Mouse (Mus musculus) midbrain, embryonic 16.5 days (tissue): ENCODE results near the gene Banf2. TPM values are rescaled to one million over a fixed set of nuclear protein-coding genes. Genes with fewer than 3 reads are reported as not detected.

ENCODE experiments used
- ATAC-seq: fragments of 200-750 bp; cut with Nextera tagmentation; 2 replicates; pipeline ENCODE4 v1.8.0; 2017; ENCODE audit warnings: moderate TSS enrichment
- H3K27ac ChIP-seq: fragments of 300-500 bp; sonication (generic); 2 replicates; pipeline ENCODE4 v1.5.1; 2014; ENCODE audit warnings: mild to moderate bottlenecking, low read length, mixed read lengths
- H3K27me3 ChIP-seq: fragments of 300-500 bp; sonication (generic); 2 replicates; pipeline ENCODE4 v1.6.1; 2014; ENCODE audit warnings: low read depth, low read length, mixed read lengths; ENCODE audit not compliant: control insufficient read depth, insufficient read depth
- H3K36me3 ChIP-seq: fragments of 300-500 bp; sonication (generic); 2 replicates; pipeline ENCODE4 v1.6.1; 2014; ENCODE audit warnings: mild to moderate bottlenecking, low read length, moderate library complexity, mixed read lengths; ENCODE audit not compliant: control insufficient read depth, insufficient read depth
- H3K4me1 ChIP-seq: fragments of 300-500 bp; sonication (generic); 2 replicates; pipeline ENCODE4 v1.6.1; 2014; ENCODE audit warnings: mild to moderate bottlenecking, low read length, mixed read lengths; ENCODE audit not compliant: control insufficient read depth, insufficient read depth
- H3K4me2 ChIP-seq: fragments of 300-500 bp; sonication (generic); 2 replicates; pipeline ENCODE4 v1.6.1; 2014; ENCODE audit warnings: mild to moderate bottlenecking, low read length, mixed read lengths
- H3K4me3 ChIP-seq: fragments of 300-500 bp; sonication (generic); 2 replicates; pipeline ENCODE4 v1.5.1; 2014; ENCODE audit warnings: low read depth, mild to moderate bottlenecking, low read length, moderate library complexity, mixed read lengths
- H3K9ac ChIP-seq: fragments of 300-500 bp; sonication (generic); 2 replicates; pipeline ENCODE4 v1.6.1; 2014; ENCODE audit warnings: low read depth, low read length, mixed read lengths
- H3K9me3 ChIP-seq: fragments of 300-500 bp; sonication (generic); replicated peaks from 2 replicates; pipeline ENCODE4 v1.6.1; 2014; ENCODE audit warnings: mild to moderate bottlenecking, low read length, mixed read lengths; ENCODE audit not compliant: control insufficient read depth, poor library complexity, severe bottlenecking
- WGBS: fragments of 180-500 bp; shearing (Covaris S2); extraction: QIAGEN DNeasy Blood & Tissue Kit; methylation state at CpG from one replicate; pipeline ENCODE4 v1.1.7; 2014; 5-methylcytosine and 5-hydroxymethylcytosine counted together
- polyA plus RNA-seq: library from polyadenylated mRNA; unstranded; fragments of >200 nt; fragmentation: Nextera tagmentation; extraction: Ambion mirVana; gene quantifications from 2 replicates; pipeline ENCODE4 v1.2.1, GENCODE M21; 2015

Gene Banf2
- not detected in 2 replicates for polyA plus RNA-seq

GRCm38 (mm10) chr2:144032664-144033063 is at the start of gene Banf2:
Gene Banf2 (plus strand): TSS chr2:144033059.
- H3K27ac ChIP-seq, result no peak within 1 kb of the TSS
- H3K4me1 ChIP-seq, result no peaks in the 10 kb centered on the region
- no peaks in the 10 kb centered on the region for H3K36me3 ChIP-seq
- no peak within 1 kb of the TSS for H3K4me3 ChIP-seq
- H3K27me3 ChIP-seq, result no peaks in the 10 kb centered on the region
- H3K9me3 ChIP-seq, result no peaks in the 10 kb centered on the region
- H3K4me2 ChIP-seq, result no peak within 1 kb of the TSS
- ATAC-seq, result no peak
- H3K9ac ChIP-seq, result no peak within 1 kb of the TSS
- 94% methylated on average over 2 of the region's 2 CpGs for WGBS

GRCm38 (mm10) chr2:143983482-143983881 is 49.4 kb upstream of the Banf2 start:
- Histone ChIP-seq H3K9me3 (no peaks in the 10 kb centered on the region), H3K27me3 (no peaks in the 10 kb centered on the region), H3K4me1 (no peaks in the 10 kb centered on the region), H3K27ac (no peak overlapping the region), H3K4me3 (no peak overlapping the region), H3K4me2 (no peak overlapping the region), H3K9ac (no peak overlapping the region), H3K36me3 (no peaks in the 10 kb centered on the region)
- 76% methylated on average over 2 of the region's 2 CpGs for WGBS
- ATAC-seq, result no peak

- Histone ChIP-seq H3K27ac (no peak overlapping the region), H3K9ac (no peak overlapping the region), H3K4me2 (no peak overlapping the region), H3K27me3 (no peaks in the 10 kb centered on the region), H3K36me3 (no peaks in the 10 kb centered on the region), H3K4me1 (no peaks in the 10 kb centered on the region), H3K4me3 (no peak overlapping the region), H3K9me3 (no peaks in the 10 kb centered on the region)
- no peak for ATAC-seq
- 85% methylated on average over 2 of the region's 2 CpGs for WGBS
Observed at GRCm38 (mm10) chr2:143987485-143987884, 45.4 kb upstream of the Banf2 start.

DNA sequence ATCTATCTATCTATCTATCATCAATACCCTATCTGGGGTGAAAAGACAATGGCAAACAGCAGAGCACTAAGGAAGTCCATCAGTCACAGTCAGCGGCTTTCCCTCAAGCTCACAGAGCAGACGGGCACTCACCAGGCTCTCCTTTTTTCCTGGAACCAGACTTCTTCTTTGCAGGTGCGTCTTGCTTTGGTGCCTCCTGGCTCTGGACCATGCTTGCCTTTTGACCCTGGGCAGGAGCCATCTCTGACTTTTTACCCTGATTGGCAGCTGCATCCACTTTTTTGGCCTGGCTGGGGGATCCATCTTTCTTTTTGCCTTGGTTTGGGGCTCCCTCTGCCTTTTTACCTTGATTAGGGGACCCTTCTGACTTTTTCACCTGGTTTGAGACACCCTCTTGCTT is 44.8 kb upstream of the Banf2 start:
- no peak overlapping the region for H3K27ac ChIP-seq
- WGBS, result 89% methylated on average over 3 of the region's 3 CpGs

GRCm38 (mm10) chr2:143990997-143991396 is 41.9 kb upstream of the Banf2 start:
- H3K4me1 ChIP-seq, result no peaks in the 10 kb centered on the region
- H3K27ac ChIP-seq, result no peak overlapping the region
- H3K27me3 ChIP-seq, result no peaks in the 10 kb centered on the region
- WGBS, result 12% methylated on average over 1 of the region's 1 CpGs
- ATAC-seq, result no peak
- no peaks in the 10 kb centered on the region for H3K36me3 ChIP-seq
- no peaks in the 10 kb centered on the region for H3K9me3 ChIP-seq
- H3K4me3 ChIP-seq, result no peak overlapping the region
- H3K4me2 ChIP-seq, result no peak overlapping the region
- H3K9ac ChIP-seq, result no peak overlapping the region

More for the DNA sequence above, 44.8 kb upstream of the Banf2 start:
- Histone ChIP-seq H3K4me2 (no peak overlapping the region), H3K9me3 (no peaks in the 10 kb centered on the region), H3K4me3 (no peak overlapping the region), H3K36me3 (no peaks in the 10 kb centered on the region), H3K4me1 (no peaks in the 10 kb centered on the region), H3K27me3 (no peaks in the 10 kb centered on the region), H3K9ac (no peak overlapping the region)
- no peak for ATAC-seq

- Histone ChIP-seq H3K9me3 (no peaks in the 10 kb centered on the region), H3K27me3 (no peaks in the 10 kb centered on the region), H3K27ac (no peak overlapping the region), H3K4me1 (no peaks in the 10 kb centered on the region), H3K9ac (no peak overlapping the region), H3K4me3 (no peak overlapping the region), H3K36me3 (no peaks in the 10 kb centered on the region), H3K4me2 (no peak overlapping the region)
- no peak for ATAC-seq
- 93% methylated on average over 7 of the region's 7 CpGs for WGBS
Observed at GRCm38 (mm10) chr2:143991964-143992672, 40.7 kb upstream of the Banf2 start.

- WGBS, result 82% methylated on average over 1 of the region's 1 CpGs
- no peak for ATAC-seq
- H3K9me3 ChIP-seq, result no peaks in the 10 kb centered on the region
Observed at GRCm38 (mm10) chr2:143992977-143993376, 39.9 kb upstream of the Banf2 start.

DNA sequence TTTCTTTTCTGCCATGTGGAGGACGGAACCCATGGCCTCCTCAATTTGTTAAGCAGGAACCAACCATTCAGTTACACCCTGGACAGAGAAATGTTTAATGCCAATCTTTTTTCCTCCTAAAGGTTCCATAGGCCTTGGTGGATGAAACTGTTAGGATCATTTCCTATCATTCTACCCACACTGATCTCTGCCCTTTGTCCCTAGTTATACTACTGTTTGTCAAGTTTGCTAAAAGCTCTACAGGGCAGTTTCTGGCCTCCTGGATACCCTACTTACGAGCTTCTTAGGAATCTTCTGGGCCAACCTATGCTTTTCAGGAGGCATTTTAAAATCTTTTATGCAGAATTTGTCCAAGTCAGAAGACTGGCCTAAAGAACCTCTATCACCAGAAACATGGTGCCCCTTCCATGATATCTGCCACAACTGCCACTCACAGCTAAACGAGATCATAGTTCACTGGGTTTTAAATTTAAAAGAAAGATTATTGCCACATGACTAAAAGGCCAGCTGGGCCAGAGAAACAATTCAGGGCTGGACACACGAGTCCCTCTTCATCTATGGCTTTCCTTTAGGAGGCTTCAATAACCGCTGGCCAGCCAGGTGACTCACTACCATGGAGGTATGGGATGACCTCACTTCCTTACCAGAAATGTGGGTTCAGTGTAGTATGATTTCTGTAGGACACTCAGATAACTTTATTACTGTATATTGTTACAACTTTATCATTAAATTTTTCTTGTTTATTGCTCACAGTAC is 30.5 kb upstream of the Banf2 start:
- 88% methylated on average over 5 of the region's 5 CpGs for WGBS
- no peaks in the 10 kb centered on the region for H3K27me3 ChIP-seq
- H3K4me1 ChIP-seq, result no peaks in the 10 kb centered on the region; the same call in 1 of the 2 replicates
- no peak for ATAC-seq
- H3K9me3 ChIP-seq, result no peaks in the 10 kb centered on the region
- H3K36me3 ChIP-seq, result no peaks in the 10 kb centered on the region
- H3K27ac ChIP-seq, result no peak overlapping the region
- no peak overlapping the region for H3K9ac ChIP-seq
- no peak overlapping the region for H3K4me3 ChIP-seq
- no peak overlapping the region for H3K4me2 ChIP-seq

More at GRCm38 (mm10) chr2:143992977-143993376, 39.9 kb upstream of the Banf2 start:
- no peak overlapping the region for H3K4me3 ChIP-seq
- no peak overlapping the region for H3K27ac ChIP-seq
- H3K27me3 ChIP-seq, result no peaks in the 10 kb centered on the region
- H3K4me1 ChIP-seq, result no peaks in the 10 kb centered on the region
- H3K36me3 ChIP-seq, result no peaks in the 10 kb centered on the region
- no peak overlapping the region for H3K4me2 ChIP-seq
- no peak overlapping the region for H3K9ac ChIP-seq

DNA sequence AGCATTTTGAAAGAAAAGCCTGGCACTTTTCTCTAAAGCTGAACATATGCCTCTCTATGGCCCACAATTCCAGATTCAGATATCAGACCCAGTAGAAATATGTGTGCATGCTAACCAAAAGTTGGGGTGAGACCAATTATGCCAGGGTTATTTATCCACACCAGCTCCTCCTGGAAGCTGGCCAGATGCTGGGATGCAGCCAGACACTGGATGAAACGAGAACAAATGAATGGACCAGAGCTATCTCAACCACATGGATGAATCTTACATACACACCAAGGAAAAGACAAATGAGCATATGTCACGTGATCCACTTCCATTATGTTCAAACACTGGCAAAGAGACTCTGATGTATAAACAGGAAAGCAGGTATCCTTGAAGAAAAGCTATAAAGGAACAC is 29.3 kb upstream of the Banf2 start:
- Histone ChIP-seq H3K9ac (no peak overlapping the region), H3K4me2 (no peak overlapping the region), H3K27ac (no peak overlapping the region), H3K27me3 (no peaks in the 10 kb centered on the region), H3K9me3 (no peaks in the 10 kb centered on the region), H3K4me1 (no peaks in the 10 kb centered on the region; the same call in 1 of the 2 replicates), H3K4me3 (no peak overlapping the region), H3K36me3 (no peaks in the 10 kb centered on the region)
- 60% methylated on average over 2 of the region's 2 CpGs for WGBS
- no peak for ATAC-seq
